Mouse (Mus musculus) erythroblast, embryonic 14.5 days (primary cell): ENCODE measurements around the gene Kcnn1. TPM values are rescaled to one million over a fixed set of nuclear protein-coding genes. Genes with fewer than 3 reads are reported as not detected.

Source experiments
- H3K27me3 ChIP-seq: 2 replicates; pipeline ENCODE4 v1.6.1; 2012; ENCODE audit warnings: inconsistent platforms; ENCODE audit not compliant: control insufficient read depth
- H3K36me3 ChIP-seq: 2 replicates; pipeline ENCODE4 v1.6.1; 2012; ENCODE audit warnings: mild to moderate bottlenecking, inconsistent platforms; ENCODE audit not compliant: control insufficient read depth
- H3K4me1 ChIP-seq: 2 replicates; pipeline ENCODE4 v1.6.1; 2012; ENCODE audit warnings: inconsistent platforms; ENCODE audit not compliant: control insufficient read depth
- H3K4me3 ChIP-seq: replicated peaks from 2 replicates; pipeline ENCODE3; 2012; ENCODE audit warnings: moderate library complexity, mild to moderate bottlenecking, inconsistent platforms
- H3K9me3 ChIP-seq: 2 replicates; pipeline ENCODE4 v1.6.1; 2012; ENCODE audit warnings: low read length, inconsistent platforms, mixed read lengths; ENCODE audit not compliant: control insufficient read depth
- GATA1 ChIP-seq: IDR thresholded peaks from 2 replicates; pipeline ENCODE4 v1.6.1; 2012; ENCODE audit warnings: low read length, inconsistent platforms, mixed read lengths
- TAL1 ChIP-seq: IDR thresholded peaks from 3 replicates; pipeline ENCODE4 v1.6.1; 2012; ENCODE audit warnings: low read length, inconsistent platforms, mixed read lengths
- polyA plus RNA-seq: library from polyadenylated mRNA; stranded (reverse); fragments of >175 nt; gene quantifications from 2 replicates; pipeline ENCODE4 v1.2.3, GENCODE M21; 2012

Kcnn1 gene
- polyA plus RNA-seq, 1 experiment, result 0.21 TPM

DNA sequence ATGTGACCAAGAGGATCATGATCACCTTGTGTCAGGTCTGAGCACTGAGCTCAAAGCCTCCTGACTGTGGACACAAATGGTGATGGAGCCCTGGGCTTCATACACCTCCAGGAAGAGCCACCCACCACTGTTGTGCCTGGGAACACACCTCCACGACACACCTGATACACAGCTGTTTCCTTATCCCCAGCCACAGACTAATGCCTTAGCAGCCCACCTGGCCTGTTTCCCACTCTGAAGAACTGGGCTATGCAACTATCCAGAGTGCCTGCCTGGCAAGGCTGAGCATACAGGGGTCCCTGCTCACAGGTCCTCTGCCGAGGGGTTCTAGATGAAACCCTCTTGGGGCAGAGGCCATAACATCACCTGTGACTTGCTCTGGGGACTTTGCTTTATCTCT, 68.8 kb downstream of the Kcnn1 start:
- peaks cover 7% of the 10 kb centered on the region for H3K9me3 ChIP-seq
- peaks cover 81% of the 10 kb centered on the region for H3K4me1 ChIP-seq
- H3K4me3 ChIP-seq, result no peak overlapping the region
- peaks cover 57% of the 10 kb centered on the region for H3K27me3 ChIP-seq
- H3K36me3 ChIP-seq, result peaks cover 7% of the 10 kb centered on the region
- TF ChIP-seq GATA1 (no peak), TAL1 (no peak)

DNA sequence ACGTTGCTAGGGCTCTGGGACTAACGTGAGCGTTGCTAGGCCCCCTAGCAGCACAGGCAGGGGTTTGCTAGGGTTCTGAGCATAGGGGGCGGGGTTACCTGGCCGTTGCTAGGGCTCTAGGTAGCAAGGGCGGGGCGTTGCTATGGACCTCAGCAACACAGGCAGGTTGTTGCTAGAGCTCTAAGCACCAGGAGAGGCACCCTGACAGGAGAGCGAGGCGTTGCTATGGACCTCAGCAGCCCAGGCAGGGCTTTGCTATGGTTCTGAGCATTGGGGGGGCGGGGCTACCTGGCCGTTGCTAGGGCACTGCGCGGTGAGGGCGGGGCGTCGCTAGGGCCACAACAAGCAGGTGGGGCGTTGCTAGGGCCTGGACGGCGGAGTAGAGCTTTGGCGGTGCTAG, 70.4 kb downstream of the Kcnn1 start:
- peaks cover 7% of the 10 kb centered on the region for H3K9me3 ChIP-seq
- H3K27me3 ChIP-seq, result peaks cover 42% of the 10 kb centered on the region
- peaks cover 23% of the 10 kb centered on the region for H3K36me3 ChIP-seq
- H3K4me3 ChIP-seq, result peak overlapping the region; percentile 72
- TF ChIP-seq GATA1 (no peak), TAL1 (no peak)
- peaks cover 87% of the 10 kb centered on the region for H3K4me1 ChIP-seq

Other genes starting within 250 kb of the Kcnn1 start
- gene Lrrc25, start 247.1 kb downstream of the Kcnn1 start, polyA plus RNA-seq, result 0.12 and 0.40 TPM in 2 replicates
- 0.13 TPM in 1 of 2 replicates, not detected in the other for gene Gdf15, start 230.8 kb downstream of the Kcnn1 start, polyA plus RNA-seq
- 0.29 and 0.32 TPM in 2 replicates for gene Pgpep1, start 202.9 kb downstream of the Kcnn1 start, polyA plus RNA-seq
- 70.4 and 88.0 TPM in 2 replicates for gene Lsm4, start 190.0 kb downstream of the Kcnn1 start, polyA plus RNA-seq
- gene Jund, start 164.3 kb downstream of the Kcnn1 start, polyA plus RNA-seq, result 816 and 971 TPM in 2 replicates
- gene Iqcn, start 159.8 kb downstream of the Kcnn1 start, polyA plus RNA-seq, result 0.02 TPM in 1 of 2 replicates, not detected in the other
- gene Gm3336, start 144.7 kb downstream of the Kcnn1 start, polyA plus RNA-seq, result not detected in 2 replicates
- gene Pde4c, start 139.5 kb downstream of the Kcnn1 start, polyA plus RNA-seq, result 0.02 TPM in 1 of 2 replicates, not detected in the other
- gene Rab3a, start 108.6 kb downstream of the Kcnn1 start, polyA plus RNA-seq, result 0.30 and 0.59 TPM in 2 replicates
- 11.4 and 15.6 TPM in 2 replicates for gene Mpv17l2, start 102.3 kb downstream of the Kcnn1 start, polyA plus RNA-seq
- 3.8 and 4.9 TPM in 2 replicates for gene Pik3r2, start 86.5 kb downstream of the Kcnn1 start, polyA plus RNA-seq
- gene Mast3, start 58.2 kb downstream of the Kcnn1 start, polyA plus RNA-seq, result 3.7 and 4.8 TPM in 2 replicates
- gene Il12rb1, start 54.8 kb downstream of the Kcnn1 start, polyA plus RNA-seq, result 0.03 TPM in 1 of 2 replicates, not detected in the other
- 28.7 and 50.4 TPM in 2 replicates for gene Arrdc2, start 23.5 kb downstream of the Kcnn1 start, polyA plus RNA-seq
- 37.3 and 38.8 TPM in 2 replicates for gene Ccdc124, start 10.7 kb upstream of the Kcnn1 start, polyA plus RNA-seq
- 0.03 and 0.06 TPM in 2 replicates for gene Slc5a5, start 29.5 kb upstream of the Kcnn1 start, polyA plus RNA-seq
- 441 and 685 TPM in 2 replicates for gene Rpl18a, start 34.2 kb upstream of the Kcnn1 start, polyA plus RNA-seq
- gene Map1s, start 42.7 kb upstream of the Kcnn1 start, polyA plus RNA-seq, result 3.0 and 3.3 TPM in 2 replicates